Mouse (Mus musculus): ENCODE measurements around the gene Nkd1. TPM values are rescaled to one million over a fixed set of nuclear protein-coding genes. Genes with fewer than 3 reads are reported as not detected.

Nkd1 gene
- total RNA-seq, 2 experiments from 2014 or later = 8.8 to 10.1 TPM

- Histone ChIP-seq H3K4me3 (no peak overlapping the region), H3K27ac (no peak overlapping the region)
- TF ChIP-seq CTCF (conservative IDR thresholded peaks at IDR 0.05) = no peak
- DNase-seq (ENCODE audit: low spot score in 2 of 2) = no peak
Measured at GRCm38 (mm10) chr8:88620931-88621330, 99.8 kb downstream of the Nkd1 start.

GRCm38 (mm10) chr8:88621408-88621807 lies 100.3 kb downstream of the Nkd1 start:
- Histone ChIP-seq H3K27ac (no peak overlapping the region), H3K4me3 (no peak overlapping the region)
- peak; percentile 72 to 86 for DNase-seq (ENCODE audit: low spot score in 2 of 2)
- peak; percentile 93 for TF ChIP-seq CTCF (conservative IDR thresholded peaks at IDR 0.05)

DNA sequence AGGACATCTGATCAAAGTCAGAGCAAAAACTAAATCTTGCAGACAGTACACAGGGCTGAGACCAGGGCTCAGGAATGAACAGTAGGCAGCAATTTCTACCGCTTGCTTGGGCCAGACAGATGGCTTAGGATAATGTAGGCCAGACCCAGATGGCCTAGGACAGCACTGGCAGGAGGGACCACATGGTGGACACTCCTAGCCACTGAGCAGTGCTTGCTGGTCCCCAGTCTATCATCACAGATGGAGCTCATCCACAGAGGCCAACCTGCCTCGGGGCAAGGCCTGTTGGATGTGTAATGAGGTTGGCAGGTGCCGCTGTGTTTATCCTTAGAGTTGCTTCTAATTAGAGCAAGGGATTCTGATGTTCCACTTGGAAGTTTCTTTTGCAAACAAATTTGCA lies 102.2 kb downstream of the Nkd1 start:
- H3K4me3 ChIP-seq = no peak overlapping the region
- H3K27ac ChIP-seq = no peak overlapping the region
- TF ChIP-seq CTCF (conservative IDR thresholded peaks at IDR 0.05) = no peak
- DNase-seq (ENCODE audit: low spot score in 2 of 2) = no peak

DNA sequence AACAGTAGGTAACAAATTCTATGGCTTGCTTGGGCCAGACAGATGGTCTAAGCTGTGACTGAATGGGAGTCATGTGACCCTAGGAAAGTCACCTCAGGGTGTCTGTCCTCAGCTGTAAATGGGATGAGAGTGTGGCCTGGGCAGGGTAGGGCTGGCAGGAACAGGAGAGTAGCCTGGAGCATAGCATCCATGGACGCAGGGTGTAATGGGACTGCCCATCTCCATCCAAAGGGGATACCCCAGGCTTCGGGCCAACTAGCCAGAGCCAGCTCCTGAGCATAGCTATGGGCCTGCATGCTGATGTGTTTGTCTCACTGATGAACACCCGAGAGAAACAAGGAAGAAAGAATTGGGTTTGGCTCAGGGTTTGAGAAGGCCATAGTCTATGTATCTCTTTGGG lies 103.1 kb downstream of the Nkd1 start:
- H3K4me3 ChIP-seq = no peak overlapping the region
- H3K27ac ChIP-seq = no peak overlapping the region
- no peak for DNase-seq (ENCODE audit: low spot score in 2 of 2)
- no peak for TF ChIP-seq CTCF (conservative IDR thresholded peaks at IDR 0.05)

DNA sequence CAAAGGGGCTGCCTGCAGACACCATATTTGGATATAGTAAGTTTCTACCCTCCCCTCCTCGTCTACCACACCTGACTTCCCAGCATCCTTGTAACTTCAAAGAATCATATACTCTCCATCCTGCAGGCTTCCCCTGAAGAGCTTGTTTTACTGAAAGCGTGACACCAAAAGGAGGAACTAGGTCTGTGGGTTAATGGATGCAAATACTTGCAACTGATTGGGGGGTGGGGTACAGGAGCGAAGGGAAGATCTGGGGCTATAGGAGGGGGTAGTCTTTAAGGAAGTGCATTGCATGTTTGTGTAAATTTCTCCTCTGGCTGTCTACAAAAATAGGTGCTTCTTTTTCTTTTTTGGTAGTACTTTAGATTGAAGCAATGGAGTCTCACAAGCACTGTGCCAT lies 105.3 kb downstream of the Nkd1 start:
- DNase-seq (ENCODE audit: low spot score in 2 of 2) = no peak
- no peak for TF ChIP-seq CTCF (conservative IDR thresholded peaks at IDR 0.05)

GRCm38 (mm10) chr8:88626940-88627264 lies 105.7 kb downstream of the Nkd1 start:
- no peak for DNase-seq (ENCODE audit: low spot score in 2 of 2)
- peak overlapping the region; percentile 95 for H3K27ac ChIP-seq
- TF ChIP-seq CTCF (conservative IDR thresholded peaks at IDR 0.05) = no peak
- H3K4me3 ChIP-seq = peak overlapping the region; percentile 66

More for the DNA sequence above, 105.3 kb downstream of the Nkd1 start:
- H3K4me3 ChIP-seq = no peak overlapping the region
- H3K27ac ChIP-seq = no peak overlapping the region

DNA sequence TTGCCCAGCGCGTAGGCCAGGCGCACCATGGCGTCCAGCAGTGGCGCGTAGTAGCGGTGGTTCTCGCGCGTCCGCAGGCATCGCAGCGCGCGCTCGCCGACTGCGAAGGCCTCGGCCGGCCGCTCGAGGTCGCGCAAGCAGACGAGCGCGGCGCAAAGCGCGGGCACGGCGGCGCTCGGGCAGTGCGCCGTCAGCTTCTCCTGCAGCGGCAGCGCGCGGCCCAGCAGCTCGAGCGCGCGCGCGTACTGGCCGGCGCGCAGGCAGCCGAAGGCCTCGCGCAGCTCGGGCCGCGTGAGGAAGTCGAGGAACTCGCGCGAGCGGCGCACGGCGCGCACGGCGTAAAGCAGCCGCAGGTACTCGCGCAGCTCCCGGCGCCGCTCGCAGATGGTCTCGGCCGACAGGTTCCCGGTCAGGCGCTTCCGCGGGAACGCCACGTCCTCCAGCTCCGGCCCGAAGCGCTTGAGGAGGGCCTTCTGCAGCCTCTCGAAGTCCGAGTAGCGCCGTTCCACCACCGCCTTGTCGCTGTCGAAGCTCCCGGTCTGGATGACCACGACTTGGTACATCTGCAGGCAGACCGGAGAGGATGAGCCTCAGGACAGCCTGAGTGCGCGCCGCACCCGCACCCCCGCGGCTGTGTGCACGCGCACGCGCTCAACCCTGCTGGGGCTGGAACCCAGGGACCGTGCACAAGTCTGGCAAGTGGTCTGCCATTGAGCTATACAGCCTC lies 106.3 kb downstream of the Nkd1 start:
- DNase-seq (ENCODE audit: low spot score in 2 of 2) = peak; percentile 70 to 72
- TF ChIP-seq CTCF (conservative IDR thresholded peaks at IDR 0.05) = 0 out of 2 replicates have a peak, but pooled peaks have one; percentile 28
- peak overlapping the region; percentile 95 for H3K27ac ChIP-seq
- peak overlapping the region; percentile 66 for H3K4me3 ChIP-seq

- H3K4me3 ChIP-seq = peak overlapping the region; percentile 66
- TF ChIP-seq CTCF (conservative IDR thresholded peaks at IDR 0.05) = no peak
- DNase-seq (ENCODE audit: low spot score in 2 of 2) = peak; percentile 23 to 36
- peak overlapping the region; percentile 95 for H3K27ac ChIP-seq
Measured at GRCm38 (mm10) chr8:88628001-88628774, 107.0 kb downstream of the Nkd1 start.

- DNase-seq (ENCODE audit: low spot score in 2 of 2) = no peak
- no peak overlapping the region for H3K27ac ChIP-seq
- no peak for TF ChIP-seq CTCF (conservative IDR thresholded peaks at IDR 0.05)
- H3K4me3 ChIP-seq = no peak overlapping the region
Measured at GRCm38 (mm10) chr8:88630225-88630624, 109.1 kb downstream of the Nkd1 start.

GRCm38 (mm10) chr8:88631081-88631480 lies 109.9 kb downstream of the Nkd1 start:
- Histone ChIP-seq H3K27ac (no peak overlapping the region), H3K4me3 (no peak overlapping the region)
- TF ChIP-seq CTCF (conservative IDR thresholded peaks at IDR 0.05) = peak; percentile 74
- peak; percentile 37 to 51 for DNase-seq (ENCODE audit: low spot score in 2 of 2)

DNA sequence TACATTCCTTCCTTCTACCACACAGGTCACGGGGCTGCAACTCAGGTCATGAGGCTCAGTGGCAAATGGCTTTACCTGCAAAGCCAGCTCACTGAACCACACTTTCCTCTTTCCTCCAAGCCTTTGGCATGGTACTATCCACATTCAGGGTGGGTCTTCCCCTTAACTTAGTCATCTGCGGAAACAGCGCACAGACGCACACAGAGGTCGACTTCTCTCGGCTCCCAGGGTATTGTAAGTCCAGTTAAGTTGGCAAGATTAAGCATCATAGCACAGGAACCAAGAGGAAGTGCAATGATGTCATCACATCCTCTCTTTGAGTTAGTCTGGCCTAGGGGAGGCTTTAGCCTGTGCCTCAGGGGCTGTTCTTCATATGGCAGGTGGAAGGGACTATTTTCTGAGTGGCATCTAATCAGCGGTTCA lies 112.2 kb downstream of the Nkd1 start:
- H3K27ac ChIP-seq = no peak overlapping the region
- no peak for TF ChIP-seq CTCF (conservative IDR thresholded peaks at IDR 0.05)

GRCm38 (mm10) chr8:88635474-88636397 lies 114.6 kb downstream of the Nkd1 start, which contains the start of gene Snx20:
TSS of gene Snx20 (minus strand) at chr8:88636128.
- DNase-seq (ENCODE audit: low spot score in 2 of 2) = no peak
- Histone ChIP-seq H3K27ac (peak within 1 kb of the TSS; percentile 2; the same call in 1 of the 2 replicates), H3K4me3 (peak within 1 kb of the TSS; percentile 9; the same call in 1 of the 2 replicates)
- no peak for TF ChIP-seq CTCF (conservative IDR thresholded peaks at IDR 0.05)

More for the DNA sequence above, 112.2 kb downstream of the Nkd1 start:
- H3K4me3 ChIP-seq = no peak overlapping the region
- no peak for DNase-seq (ENCODE audit: low spot score in 2 of 2)
